Mouse (Mus musculus): ENCODE results near the gene Slc38a4. TPM values are rescaled to one million over a fixed set of nuclear protein-coding genes. Genes with fewer than 3 reads are reported as not detected.
A peak's percentile ranks its signal among the peaks of the same experiment; 100 is the strongest.

Gene Slc38a4
- polyA plus RNA-seq, 1 experiment from 2014 or later, result 23.9 TPM

- H3K9me3 ChIP-seq (ENCODE audit: low read length), result no peaks in the 10 kb centered on the region
- no peak overlapping the region for H3K4me2 ChIP-seq (replicated peaks; ENCODE audit: low read depth, low read length)
- H3K27me3 ChIP-seq (replicated peaks; ENCODE audit: insufficient read depth, low read length), result no peaks in the 10 kb centered on the region
- TF ChIP-seq EP300 (IDR thresholded peaks at IDR 0.05), result no peak
- TF ChIP-seq CTCF (IDR thresholded peaks at IDR 0.05), result no peak
- ATAC-seq, result no peak
- no peak overlapping the region for H3K4me3 ChIP-seq (ENCODE audit: low read depth, low read length)
- no peaks in the 10 kb centered on the region for H3K36me3 ChIP-seq (ENCODE audit: insufficient read depth, low read length)
- WGBS, result 59% methylated on average over 6 of the region's 6 CpGs
- DNase-seq (ENCODE audit: low spot score), result no peak
- H3K4me1 ChIP-seq (ENCODE audit: insufficient read depth, low read depth, low read length), result no peaks in the 10 kb centered on the region
- no peak overlapping the region for H3K27ac ChIP-seq (ENCODE audit: low read length)
- no peak overlapping the region for H3K9ac ChIP-seq (replicated peaks; ENCODE audit: low read depth)
Observed at GRCm38 (mm10) chr15:97035892-97036291, 19.9 kb downstream of the Slc38a4 start.

- TF ChIP-seq CTCF (IDR thresholded peaks at IDR 0.05), result no peak
- TF ChIP-seq EP300 (IDR thresholded peaks at IDR 0.05), result no peak
- DNase-seq (ENCODE audit: low spot score) (no peak), ATAC-seq (0 out of 2 replicates have a peak, but pooled peaks have one; percentile 19)
- Histone ChIP-seq H3K9ac (replicated peaks; ENCODE audit: low read depth) (no peak overlapping the region), H3K9me3 (ENCODE audit: low read length) (no peaks in the 10 kb centered on the region), H3K36me3 (ENCODE audit: insufficient read depth, low read length) (no peaks in the 10 kb centered on the region), H3K27ac (ENCODE audit: low read length) (no peak overlapping the region), H3K4me3 (ENCODE audit: low read depth, low read length) (no peak overlapping the region), H3K4me1 (ENCODE audit: insufficient read depth, low read depth, low read length) (0 out of 2 replicates have a peak, but pooled peaks cover under 1% of the 10 kb centered on the region), H3K4me2 (replicated peaks; ENCODE audit: low read depth, low read length) (no peak overlapping the region), H3K27me3 (replicated peaks; ENCODE audit: insufficient read depth, low read length) (no peaks in the 10 kb centered on the region)
- 44% methylated on average over 9 of the region's 9 CpGs for WGBS
Observed at GRCm38 (mm10) chr15:97033485-97033991, 22.2 kb downstream of the Slc38a4 start.

GRCm38 (mm10) chr15:97031886-97032285, 23.9 kb downstream of the Slc38a4 start:
- DNase-seq (ENCODE audit: low spot score) (no peak), ATAC-seq (no peak)
- H3K36me3 ChIP-seq (ENCODE audit: insufficient read depth, low read length), result no peaks in the 10 kb centered on the region
- no peak for TF ChIP-seq CTCF (IDR thresholded peaks at IDR 0.05)
- no peak for TF ChIP-seq EP300 (IDR thresholded peaks at IDR 0.05)
- H3K9me3 ChIP-seq (ENCODE audit: low read length), result no peaks in the 10 kb centered on the region
- no peak overlapping the region for H3K4me3 ChIP-seq (ENCODE audit: low read depth, low read length)
- H3K27me3 ChIP-seq (replicated peaks; ENCODE audit: insufficient read depth, low read length), result no peaks in the 10 kb centered on the region
- H3K27ac ChIP-seq (ENCODE audit: low read length), result no peak overlapping the region
- H3K4me1 ChIP-seq (ENCODE audit: insufficient read depth, low read depth, low read length), result 0 out of 2 replicates have a peak, but pooled peaks cover 6% of the 10 kb centered on the region
- 85% methylated on average over 5 of the region's 5 CpGs for WGBS
- no peak overlapping the region for H3K4me2 ChIP-seq (replicated peaks; ENCODE audit: low read depth, low read length)
- no peak overlapping the region for H3K9ac ChIP-seq (replicated peaks; ENCODE audit: low read depth)

GRCm38 (mm10) chr15:97030984-97031492, 24.7 kb downstream of the Slc38a4 start:
- Histone ChIP-seq H3K4me3 (ENCODE audit: low read depth, low read length) (no peak overlapping the region), H3K27me3 (replicated peaks; ENCODE audit: insufficient read depth, low read length) (no peaks in the 10 kb centered on the region), H3K36me3 (ENCODE audit: insufficient read depth, low read length) (no peaks in the 10 kb centered on the region), H3K9ac (replicated peaks; ENCODE audit: low read depth) (no peak overlapping the region), H3K9me3 (ENCODE audit: low read length) (no peaks in the 10 kb centered on the region), H3K4me2 (replicated peaks; ENCODE audit: low read depth, low read length) (no peak overlapping the region), H3K4me1 (ENCODE audit: insufficient read depth, low read depth, low read length) (0 out of 2 replicates have a peak, but pooled peaks cover 6% of the 10 kb centered on the region), H3K27ac (ENCODE audit: low read length) (no peak overlapping the region)
- no peak for DNase-seq (ENCODE audit: low spot score)
- no peak for ATAC-seq
- TF ChIP-seq EP300 (IDR thresholded peaks at IDR 0.05), result no peak
- no peak for TF ChIP-seq CTCF (IDR thresholded peaks at IDR 0.05)
- WGBS, result 86% methylated on average over 10 of the region's 10 CpGs

GRCm38 (mm10) chr15:97030136-97030535, 25.6 kb downstream of the Slc38a4 start:
- ATAC-seq, result no peak
- no peak overlapping the region for H3K4me3 ChIP-seq (ENCODE audit: low read depth, low read length)
- WGBS, result 88% methylated on average over 4 of the region's 4 CpGs

GRCm38 (mm10) chr15:97029064-97029791, 26.5 kb downstream of the Slc38a4 start:
- DNase-seq (ENCODE audit: low spot score), result no peak
- WGBS, result 68% methylated on average over 9 of the region's 9 CpGs
- Histone ChIP-seq H3K27ac (ENCODE audit: low read length) (no peak overlapping the region), H3K9me3 (ENCODE audit: low read length) (no peaks in the 10 kb centered on the region), H3K4me2 (replicated peaks; ENCODE audit: low read depth, low read length) (no peak overlapping the region), H3K4me3 (ENCODE audit: low read depth, low read length) (no peak overlapping the region), H3K4me1 (ENCODE audit: insufficient read depth, low read depth, low read length) (0 out of 2 replicates have a peak, but pooled peaks cover 6% of the 10 kb centered on the region), H3K9ac (replicated peaks; ENCODE audit: low read depth) (no peak overlapping the region), H3K36me3 (ENCODE audit: insufficient read depth, low read length) (no peaks in the 10 kb centered on the region), H3K27me3 (replicated peaks; ENCODE audit: insufficient read depth, low read length) (no peaks in the 10 kb centered on the region)
- TF ChIP-seq EP300 (IDR thresholded peaks at IDR 0.05) (no peak), CTCF (IDR thresholded peaks at IDR 0.05) (no peak)
- ATAC-seq, result no peak

More at GRCm38 (mm10) chr15:97030136-97030535, 25.6 kb downstream of the Slc38a4 start:
- no peak overlapping the region for H3K27ac ChIP-seq (ENCODE audit: low read length)
- no peak for DNase-seq (ENCODE audit: low spot score)
- no peaks in the 10 kb centered on the region for H3K36me3 ChIP-seq (ENCODE audit: insufficient read depth, low read length)
- H3K9me3 ChIP-seq (ENCODE audit: low read length), result no peaks in the 10 kb centered on the region
- H3K4me2 ChIP-seq (replicated peaks; ENCODE audit: low read depth, low read length), result no peak overlapping the region
- H3K4me1 ChIP-seq (ENCODE audit: insufficient read depth, low read depth, low read length), result 0 out of 2 replicates have a peak, but pooled peaks cover 6% of the 10 kb centered on the region
- no peaks in the 10 kb centered on the region for H3K27me3 ChIP-seq (replicated peaks; ENCODE audit: insufficient read depth, low read length)
- no peak overlapping the region for H3K9ac ChIP-seq (replicated peaks; ENCODE audit: low read depth)
- no peak for TF ChIP-seq EP300 (IDR thresholded peaks at IDR 0.05)
- no peak for TF ChIP-seq CTCF (IDR thresholded peaks at IDR 0.05)
